Mouse (Mus musculus): ENCODE results near the gene Hnf1b.

Gene Hnf1b

DNA sequence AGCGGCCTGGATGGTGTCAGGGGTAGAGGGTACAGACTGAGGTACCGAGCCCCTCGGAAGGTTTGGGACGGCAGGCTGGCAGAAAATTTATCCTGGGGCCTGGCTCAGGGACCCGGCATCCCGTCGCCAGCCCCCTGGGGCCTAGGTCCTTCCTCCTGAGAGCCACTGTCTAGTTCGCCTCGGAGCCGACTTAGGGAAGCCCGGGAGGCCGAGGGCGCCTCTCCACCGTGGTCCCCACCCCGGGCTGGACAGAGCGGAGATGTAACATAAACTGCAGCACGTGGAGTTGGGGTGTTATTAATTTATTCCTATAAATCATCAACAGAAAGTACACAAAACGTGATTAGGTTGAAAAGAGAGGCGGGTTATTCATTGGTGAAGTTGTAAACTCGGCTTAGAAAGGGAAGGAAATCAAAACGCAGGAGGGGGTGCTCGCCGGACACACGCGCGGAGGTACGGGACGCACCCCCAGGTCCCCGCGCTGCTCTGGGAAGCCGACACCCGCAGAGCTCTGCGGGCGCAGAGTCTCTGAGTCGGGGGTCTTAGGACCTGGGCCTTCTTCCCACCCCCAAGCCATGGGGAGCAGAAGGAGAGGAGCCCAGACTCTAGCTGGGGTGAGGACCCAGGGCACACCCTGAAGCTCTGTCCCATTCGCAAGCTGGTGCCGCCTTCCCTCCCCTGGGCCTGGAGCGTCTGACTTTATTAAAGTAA, 2.8 kb downstream of the Hnf1b start:
- in situ Hi-C loops (cut with MboI; ENCODE audit: low sequenced_read_pairs): no loop called here

DNA sequence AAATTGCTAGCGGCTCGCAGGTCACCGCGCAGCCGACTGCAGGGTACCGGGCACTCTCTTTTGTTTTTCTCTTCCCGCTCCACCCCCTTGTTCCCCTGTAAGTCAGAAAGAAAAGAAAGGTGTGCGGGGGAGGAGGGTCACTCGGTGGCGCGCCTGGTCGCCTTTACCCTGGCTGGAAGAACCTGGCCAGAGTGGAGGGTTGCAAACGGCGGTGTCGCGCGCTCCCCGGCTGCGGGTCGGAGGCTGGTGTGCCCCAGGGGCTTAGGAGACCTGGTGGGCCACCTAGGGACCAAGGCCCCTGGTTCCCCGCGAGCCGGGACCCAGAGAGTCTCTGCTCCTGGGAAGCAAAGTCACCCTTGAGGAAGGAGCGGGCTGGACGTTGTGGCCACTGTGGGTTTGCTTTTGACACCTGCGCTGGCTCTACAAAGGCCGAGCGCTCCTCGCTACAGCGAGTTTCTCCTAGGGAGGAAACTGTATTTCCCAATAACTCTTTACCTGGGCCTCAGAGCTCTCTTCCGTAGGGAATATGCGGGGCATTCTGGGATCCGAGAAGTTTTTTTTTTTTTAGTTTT, 3.4 kb downstream of the Hnf1b start:
- in situ Hi-C loops (cut with MboI; ENCODE audit: low sequenced_read_pairs): no loop called here

DNA sequence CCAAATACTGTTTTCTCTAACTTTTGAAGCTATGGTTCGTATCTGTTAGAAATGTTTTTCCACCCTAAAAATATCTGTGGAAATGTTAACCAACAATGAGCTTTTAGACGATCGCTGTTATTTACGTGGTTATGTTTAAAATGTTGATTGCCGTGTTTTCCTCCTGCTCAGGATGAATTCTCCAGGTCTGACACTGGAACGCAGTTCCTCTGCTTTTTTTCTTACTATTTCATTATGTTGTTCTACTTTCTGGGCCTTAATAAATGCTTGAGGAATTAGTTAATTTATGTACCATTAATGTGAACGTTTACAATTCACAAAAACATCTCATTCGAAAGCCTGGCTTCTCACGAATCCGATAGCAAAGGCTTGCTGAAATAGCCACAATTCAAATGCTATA, 4.2 kb downstream of the Hnf1b start:
- in situ Hi-C loops (cut with MboI; ENCODE audit: low sequenced_read_pairs): no loop called here

DNA sequence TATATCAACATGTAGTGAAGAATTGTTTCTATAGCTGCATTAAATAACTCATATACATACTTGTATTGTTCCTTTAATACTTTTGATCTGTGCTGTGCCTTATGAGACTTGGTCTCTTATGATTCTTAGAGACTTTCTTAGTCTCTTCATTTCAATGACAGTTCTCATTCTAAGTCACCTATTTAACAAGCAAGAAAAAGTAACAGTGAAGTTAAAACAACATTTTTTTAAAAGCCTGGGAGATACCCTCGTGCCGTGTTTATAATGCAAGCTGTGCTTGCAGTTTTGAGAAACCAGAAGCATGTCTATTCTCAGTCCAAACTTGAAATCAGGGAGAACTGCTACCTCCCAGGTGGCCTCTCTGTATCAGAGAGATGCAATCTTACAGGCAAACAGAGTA, 4.8 kb downstream of the Hnf1b start:
- in situ Hi-C loops (cut with MboI; ENCODE audit: low sequenced_read_pairs): no loop called here

DNA sequence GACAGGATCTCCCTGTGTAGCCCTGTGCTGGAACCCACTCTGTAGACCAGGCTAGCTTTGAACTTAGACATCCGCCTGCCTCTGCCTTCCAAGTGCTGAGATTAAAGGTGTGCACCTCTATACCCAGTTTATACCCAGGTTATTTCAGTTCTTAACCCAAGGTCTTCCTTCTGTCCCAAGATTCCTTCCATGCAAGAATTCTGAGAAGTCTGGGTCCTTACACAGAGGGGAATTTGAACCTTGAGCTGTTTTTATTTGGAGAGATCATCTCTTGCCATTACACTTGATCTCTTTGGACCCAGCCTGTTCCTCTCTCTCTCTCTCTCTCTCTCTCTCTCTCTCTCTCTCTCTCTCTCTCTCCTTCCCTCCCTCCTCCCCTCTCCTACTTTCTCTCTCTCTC, 7.4 kb downstream of the Hnf1b start:
- in situ Hi-C loops (cut with MboI; ENCODE audit: low sequenced_read_pairs): no loop called here

DNA sequence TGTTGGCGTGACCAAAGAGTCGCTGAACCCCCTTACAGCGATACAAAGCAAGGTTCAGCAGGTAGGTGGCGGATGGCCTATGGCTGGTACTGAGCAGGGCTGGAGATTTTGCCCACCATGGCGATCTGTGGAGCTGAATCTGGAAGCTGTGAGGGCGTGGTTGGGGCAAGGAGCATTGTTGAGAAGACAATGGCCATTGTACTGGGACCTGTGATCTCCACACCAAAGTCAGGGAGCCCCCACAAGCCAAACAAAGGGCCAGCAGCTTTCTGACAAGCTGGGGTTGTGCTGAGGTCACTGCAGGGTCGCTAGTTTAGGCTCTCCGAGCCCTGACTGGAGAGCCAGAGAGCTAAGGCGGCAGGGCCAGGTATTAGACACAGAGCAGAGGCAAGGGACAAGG, 15.4 kb downstream of the Hnf1b start:
- in situ Hi-C loops (cut with MboI; ENCODE audit: low sequenced_read_pairs): no loop called here

DNA sequence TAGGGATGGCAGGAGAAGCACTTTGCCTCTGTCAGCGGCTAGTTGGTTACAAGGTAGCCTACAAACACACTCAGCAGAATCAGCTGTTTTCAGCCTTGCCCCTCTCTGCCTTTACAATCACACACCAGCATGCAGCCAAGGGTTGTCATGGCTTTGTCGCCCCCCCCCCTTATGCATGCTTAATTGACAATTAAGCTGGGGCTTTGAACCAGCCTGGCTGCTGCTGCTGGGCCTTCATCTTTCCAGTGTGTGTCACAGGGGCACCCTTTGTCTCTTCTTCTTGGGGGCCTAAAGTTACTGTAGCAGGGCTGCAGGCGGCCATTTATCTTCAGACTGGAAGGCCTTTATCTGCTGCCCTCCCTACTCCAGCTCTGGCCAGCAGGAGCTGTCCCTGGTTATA, 17.7 kb downstream of the Hnf1b start:
- in situ Hi-C loops (cut with MboI; ENCODE audit: low sequenced_read_pairs): no loop called here

DNA sequence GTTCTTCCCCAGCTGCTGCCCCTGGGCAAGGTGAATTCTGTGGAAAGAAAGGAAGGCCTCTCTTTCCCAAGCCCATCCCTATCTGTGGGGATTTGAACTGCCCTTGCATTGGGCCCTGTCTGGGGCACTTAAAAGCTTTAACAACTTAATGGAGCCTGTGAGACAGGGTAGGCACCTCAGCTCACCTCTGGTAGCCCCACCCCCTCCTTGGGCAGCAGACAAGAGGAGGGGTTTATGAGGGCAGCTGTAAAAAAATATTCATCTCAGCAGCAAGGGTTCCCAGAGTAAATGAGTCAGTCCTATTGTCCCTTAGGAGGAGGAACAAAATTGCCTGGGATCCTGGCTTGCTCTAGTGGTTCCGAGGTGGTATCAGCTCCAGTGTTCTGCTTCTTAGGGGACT, 19.3 kb downstream of the Hnf1b start:
- in situ Hi-C loops (cut with MboI; ENCODE audit: low sequenced_read_pairs): no loop called here

DNA sequence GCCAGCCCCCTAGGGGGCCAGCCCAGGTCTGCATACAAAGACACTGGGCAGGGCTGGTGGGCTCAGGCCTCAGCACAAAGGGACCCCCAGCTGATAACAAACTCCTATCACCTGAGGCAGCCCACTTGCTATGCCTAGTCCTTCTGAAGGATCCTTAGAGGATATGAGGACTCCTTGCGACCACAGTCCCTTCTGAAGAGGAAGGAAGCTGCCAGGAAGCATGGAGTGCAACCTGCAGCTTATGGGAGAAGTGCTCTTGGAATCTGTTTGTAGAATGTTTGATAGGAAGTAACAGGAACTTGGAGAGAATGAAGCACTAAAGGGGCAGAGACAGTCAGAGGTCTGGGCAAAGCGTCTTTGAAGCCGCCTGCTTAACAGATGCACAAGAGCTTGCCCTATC, 19.8 kb downstream of the Hnf1b start:
- in situ Hi-C loops (cut with MboI; ENCODE audit: low sequenced_read_pairs): no loop called here

DNA sequence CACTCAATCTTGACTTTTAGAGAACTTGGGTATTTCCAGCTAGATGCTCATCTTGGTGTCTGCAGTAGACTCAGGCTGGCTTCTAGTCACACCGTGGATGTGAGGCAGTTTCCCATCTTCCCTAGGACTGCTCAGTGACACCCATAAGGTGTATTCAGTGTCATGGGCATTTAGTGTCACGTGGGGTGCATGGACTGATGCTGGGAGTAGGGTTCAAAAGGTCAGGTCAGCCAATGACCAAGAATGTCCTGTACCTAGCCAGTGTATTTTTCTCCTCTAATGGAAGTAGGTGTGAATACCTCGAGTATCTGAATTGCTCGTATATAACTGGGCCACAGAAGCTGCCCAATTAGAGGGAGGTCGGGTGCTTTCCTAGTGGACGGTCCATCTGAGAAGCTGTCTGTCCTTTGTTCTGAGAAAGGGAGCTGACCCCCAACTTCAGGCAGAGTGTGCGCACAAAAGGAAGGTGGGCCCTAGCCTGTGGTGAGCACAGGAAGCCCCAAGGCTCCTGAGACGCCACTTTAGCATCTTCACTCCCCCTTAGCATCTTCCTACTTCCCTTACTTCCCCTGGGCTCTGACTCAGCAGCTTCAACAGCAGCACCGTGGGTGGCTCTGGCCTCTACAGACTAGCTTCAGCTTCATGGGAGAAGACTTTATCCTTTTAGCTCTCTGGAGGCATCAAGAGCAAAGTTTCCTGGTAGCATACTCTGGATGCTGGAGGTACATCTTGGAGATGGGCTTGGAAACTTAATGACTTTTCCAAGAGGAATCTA, 22.1 kb downstream of the Hnf1b start:
- in situ Hi-C loops (cut with MboI; ENCODE audit: low sequenced_read_pairs): no loop called here

DNA sequence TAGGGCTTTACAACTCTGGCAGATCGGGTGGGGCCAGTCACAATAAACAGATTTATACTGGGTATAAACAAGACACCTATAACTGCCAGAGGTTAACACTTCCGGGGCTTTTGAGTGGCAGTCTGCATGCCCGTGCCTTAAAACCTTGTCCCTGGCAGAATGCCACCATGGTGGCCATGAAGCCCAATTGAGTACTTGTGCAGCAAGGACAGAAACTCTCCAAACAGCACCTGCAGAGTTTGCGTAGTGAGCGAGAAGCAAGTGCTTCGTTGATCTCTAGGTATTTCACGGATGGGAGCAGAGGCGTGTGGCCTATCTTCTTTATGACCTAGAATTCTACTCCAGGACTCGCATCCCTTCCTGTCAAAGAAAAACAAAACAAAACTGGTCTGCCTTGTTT, 23.6 kb downstream of the Hnf1b start:
- in situ Hi-C loops (cut with MboI; ENCODE audit: low sequenced_read_pairs): no loop called here

DNA sequence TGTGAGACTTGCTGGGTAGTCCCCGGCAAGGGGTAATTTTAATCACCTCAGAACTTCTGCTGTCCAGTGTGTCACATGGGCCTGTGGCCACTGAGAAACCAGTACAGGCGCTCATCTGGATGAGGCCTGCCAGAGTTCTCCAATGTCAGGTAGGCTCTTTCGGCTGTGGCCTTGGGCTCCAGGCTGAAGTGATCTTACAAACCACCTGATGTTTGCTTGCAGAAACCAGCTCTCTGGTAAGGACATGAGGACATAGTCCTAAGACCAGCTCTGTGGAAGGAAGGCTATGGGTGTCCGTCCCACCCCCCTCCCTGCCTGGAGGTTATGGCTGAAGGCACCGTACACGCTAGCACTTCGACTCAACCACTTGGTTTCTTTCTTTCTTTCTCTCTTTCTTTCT, 26.8 kb downstream of the Hnf1b start:
- in situ Hi-C loops (cut with MboI; ENCODE audit: low sequenced_read_pairs): no loop called here

DNA sequence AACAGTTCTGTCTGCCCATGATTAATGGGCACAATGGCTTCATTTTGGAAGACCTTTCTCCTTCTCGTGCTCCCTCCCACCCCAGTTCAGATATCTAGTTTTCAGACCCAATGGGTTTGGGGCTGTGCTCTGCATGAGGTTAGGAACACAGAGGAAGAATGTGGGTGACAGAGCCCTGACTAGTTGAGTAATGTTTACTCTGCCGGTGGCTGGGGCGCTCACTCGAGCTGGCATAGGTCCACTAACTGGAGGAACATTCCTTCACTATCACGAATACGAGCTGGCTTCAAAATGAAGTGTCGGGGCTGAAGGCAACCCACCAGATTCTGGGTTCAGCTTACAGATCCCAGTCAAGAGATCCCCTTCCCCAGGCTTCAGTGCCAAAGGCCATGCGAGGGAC, 27.9 kb downstream of the Hnf1b start:
- in situ Hi-C loops (cut with MboI; ENCODE audit: low sequenced_read_pairs): no loop called here

DNA sequence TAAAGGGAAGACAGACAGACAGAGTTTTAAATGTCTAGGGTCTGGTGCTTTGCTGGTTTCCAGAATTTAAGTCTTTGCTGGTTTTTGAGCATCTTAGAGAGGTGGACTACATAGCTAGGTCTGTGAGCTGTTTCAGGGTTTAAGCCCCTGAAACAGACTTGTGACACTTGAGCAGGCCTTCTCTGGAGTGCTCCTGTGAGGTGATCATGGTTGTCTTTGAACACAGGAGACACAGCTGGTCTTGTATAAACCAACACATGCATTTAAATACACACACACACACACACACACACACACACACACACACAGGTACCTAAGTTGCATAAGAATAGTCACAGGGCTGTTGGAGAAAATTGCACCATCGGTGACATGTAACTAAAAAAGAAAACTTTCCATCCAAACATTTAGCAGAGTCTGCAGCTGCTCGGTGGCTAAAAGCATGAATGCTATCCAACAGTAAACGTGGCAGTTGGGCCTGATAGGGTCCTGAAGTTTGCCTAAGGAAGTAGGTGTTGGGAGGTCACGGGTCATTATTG, 28.6 kb downstream of the Hnf1b start:
- in situ Hi-C loops (cut with MboI; ENCODE audit: low sequenced_read_pairs): no loop called here

DNA sequence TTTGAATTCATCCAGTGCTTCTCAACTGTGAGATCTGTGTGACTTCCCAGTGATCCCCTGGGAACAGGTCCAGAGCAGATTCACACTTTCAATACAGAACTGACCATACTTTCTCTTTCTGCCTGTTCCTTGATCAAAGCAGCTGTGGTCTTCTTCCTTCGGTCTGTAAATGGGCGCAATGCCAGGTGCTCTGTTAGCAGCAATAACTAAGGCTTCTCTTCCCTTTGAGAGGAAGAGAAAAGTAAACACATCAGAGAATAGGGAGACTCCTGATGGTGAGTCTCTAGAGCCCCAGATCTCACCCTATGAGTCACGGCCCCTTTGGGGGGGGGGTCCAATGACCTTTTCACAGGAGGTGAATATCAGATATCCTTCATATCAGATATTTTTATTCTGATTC, 29.3 kb downstream of the Hnf1b start:
- in situ Hi-C loops (cut with MboI; ENCODE audit: low sequenced_read_pairs): no loop called here

DNA sequence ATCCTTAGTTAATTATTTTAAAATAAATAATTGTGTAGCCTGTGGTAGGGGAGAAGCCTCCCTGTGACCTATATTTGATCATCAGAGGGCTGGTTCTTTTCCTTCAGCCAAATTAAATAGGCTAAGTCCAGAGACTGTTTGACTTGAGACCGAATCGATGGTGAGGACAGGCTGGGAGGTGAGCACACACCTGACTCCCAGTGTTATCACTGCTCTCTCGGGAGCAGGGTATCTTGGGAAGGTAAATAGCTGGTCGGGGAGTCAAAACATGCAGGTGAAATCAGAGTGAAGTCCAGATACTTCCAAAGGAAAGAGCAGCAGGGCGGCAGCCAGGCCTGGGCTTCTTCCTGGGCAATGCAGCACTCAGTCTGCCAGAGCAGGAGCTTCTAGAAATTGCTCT, 31.6 kb downstream of the Hnf1b start:
- in situ Hi-C loops (cut with MboI; ENCODE audit: low sequenced_read_pairs): no loop called here

DNA sequence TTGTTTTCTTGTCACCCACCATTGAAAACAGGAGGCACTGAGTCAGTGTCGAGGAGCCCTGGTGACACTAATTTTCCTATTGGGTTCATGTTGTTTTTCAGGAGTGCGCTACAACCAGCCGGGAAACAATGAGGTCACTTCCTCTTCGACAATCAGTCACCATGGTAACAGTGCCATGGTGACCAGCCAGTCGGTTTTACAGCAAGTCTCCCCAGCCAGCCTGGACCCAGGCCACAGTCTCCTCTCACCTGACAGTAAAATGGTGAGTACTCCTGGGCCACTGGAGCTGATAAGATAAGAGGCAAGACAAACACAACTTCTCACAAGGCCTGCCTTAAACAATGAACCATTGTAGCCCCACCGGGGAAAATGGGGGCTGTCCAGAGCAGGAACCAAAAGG, 32.7 kb downstream of the Hnf1b start:
- in situ Hi-C loops (cut with MboI; ENCODE audit: low sequenced_read_pairs): no loop called here

DNA sequence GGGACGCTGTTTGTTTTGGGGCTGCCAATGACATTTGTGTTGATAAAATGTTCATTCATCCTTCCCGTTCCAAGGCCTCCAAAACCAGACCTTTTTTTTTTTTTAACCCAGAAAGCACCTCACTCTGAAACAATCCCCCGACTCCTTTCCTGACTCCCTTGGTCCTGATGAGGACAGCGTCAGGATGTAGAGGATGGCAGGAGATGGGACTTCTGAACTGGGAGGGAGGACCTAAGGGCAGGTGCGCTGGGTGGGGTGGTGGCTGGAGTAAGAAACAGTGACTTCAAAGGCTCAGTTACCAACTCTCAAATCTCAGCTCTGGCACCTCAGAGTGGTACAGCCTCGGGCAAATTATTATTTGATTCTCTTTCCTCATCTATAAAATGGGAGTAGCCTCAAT, 33.2 kb downstream of the Hnf1b start:
- in situ Hi-C loops (cut with MboI; ENCODE audit: low sequenced_read_pairs): no loop called here

DNA sequence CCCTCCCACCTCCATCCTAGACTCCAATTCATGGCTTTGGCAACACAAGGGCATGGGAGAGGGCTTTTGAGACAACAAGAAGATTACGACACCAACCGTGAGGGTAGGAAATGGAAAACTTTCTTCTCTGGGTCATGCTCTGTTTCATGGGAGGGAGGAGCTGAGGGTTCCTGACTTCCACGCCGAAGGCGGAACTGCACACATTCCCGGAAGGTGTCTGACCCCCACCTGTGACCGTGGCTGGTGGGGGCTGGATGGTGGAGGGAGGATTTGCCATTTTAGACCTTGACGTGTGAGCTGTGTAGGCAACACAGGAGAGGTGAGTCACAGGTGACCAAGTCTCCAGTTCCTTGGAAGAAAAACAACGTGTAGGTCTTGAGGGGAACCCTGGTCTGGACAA, 33.9 kb downstream of the Hnf1b start:
- in situ Hi-C loops (cut with MboI; ENCODE audit: low sequenced_read_pairs): no loop called here

DNA sequence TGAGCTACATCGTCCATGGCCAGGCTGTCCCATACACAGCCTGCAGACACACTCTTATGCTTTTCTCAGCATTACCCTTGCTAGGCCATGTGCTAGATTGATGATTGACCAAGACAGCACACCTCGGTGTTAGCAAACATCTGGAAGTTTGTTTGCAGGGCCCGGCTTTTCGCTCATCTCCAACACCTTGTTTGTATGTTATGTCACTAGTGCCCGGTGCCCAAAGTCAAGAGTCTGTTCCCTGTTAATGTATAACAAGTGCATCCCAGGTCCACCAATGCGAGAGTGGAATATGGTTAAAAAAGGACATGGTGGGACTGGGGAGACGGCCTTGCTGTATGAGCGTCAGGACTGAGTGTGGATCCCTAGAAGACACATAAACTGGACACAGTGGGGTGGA, 35.3 kb downstream of the Hnf1b start:
- in situ Hi-C loops (cut with MboI; ENCODE audit: low sequenced_read_pairs): no loop called here

DNA sequence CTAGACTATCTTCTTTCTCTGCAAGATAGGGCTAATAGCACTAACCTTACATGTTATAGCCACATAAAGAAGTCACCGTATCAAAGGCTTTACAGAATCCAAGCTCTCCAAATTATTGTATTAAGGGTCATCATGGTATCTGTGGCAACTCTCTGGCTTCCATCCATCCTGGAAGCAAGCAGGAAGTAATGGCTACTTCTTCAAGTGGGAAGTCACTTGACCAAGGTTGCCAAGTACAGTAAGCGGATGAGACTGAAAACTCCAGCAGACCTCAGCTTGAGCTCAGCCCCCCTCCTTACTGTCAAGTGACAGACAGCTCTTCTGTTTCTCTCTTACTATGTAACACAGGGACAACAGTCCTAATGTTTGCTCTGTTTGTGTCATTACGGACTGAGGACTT, 36.9 kb downstream of the Hnf1b start:
- in situ Hi-C loops (cut with MboI; ENCODE audit: low sequenced_read_pairs): no loop called here

DNA sequence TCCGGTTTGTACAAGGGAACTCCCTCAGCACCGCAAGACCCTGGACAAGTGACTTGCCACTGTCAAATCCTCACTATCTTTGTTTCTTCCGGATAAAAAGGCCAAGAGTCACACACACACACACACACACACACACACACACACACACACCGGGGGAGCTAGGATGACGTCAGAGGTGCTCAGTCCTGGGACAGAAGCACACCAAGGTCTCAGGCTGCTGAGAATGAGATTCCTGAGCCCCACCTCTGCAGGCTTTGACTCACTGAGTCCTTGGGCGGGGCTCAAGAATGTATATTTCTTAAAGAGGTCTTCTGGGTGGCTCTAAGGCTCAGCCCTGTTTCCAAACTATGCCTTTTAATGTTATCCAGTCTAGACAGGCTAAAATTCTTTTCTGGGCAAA, 41.5 kb downstream of the Hnf1b start:
- in situ Hi-C loops (cut with MboI; ENCODE audit: low sequenced_read_pairs): no loop called here

Data from CH12F3 (cell line).